Mouse (Mus musculus) ES-CJ7 (cell line): ENCODE measurements around the gene Zfp874b.
A peak's percentile ranks its signal among the peaks of the same experiment; 100 is the strongest.
"Not testable (repeated sequence)": the region's sequence is repeated elsewhere in the genome, so short reads cannot be mapped to it uniquely, and the experiment has no call there.

ENCODE experiments used
- DNase-seq: peaks from one replicate; pipeline ENCODE4 v3.0.0; 2011; ENCODE audit warnings: low read depth, low spot score

Zfp874b gene

DNA sequence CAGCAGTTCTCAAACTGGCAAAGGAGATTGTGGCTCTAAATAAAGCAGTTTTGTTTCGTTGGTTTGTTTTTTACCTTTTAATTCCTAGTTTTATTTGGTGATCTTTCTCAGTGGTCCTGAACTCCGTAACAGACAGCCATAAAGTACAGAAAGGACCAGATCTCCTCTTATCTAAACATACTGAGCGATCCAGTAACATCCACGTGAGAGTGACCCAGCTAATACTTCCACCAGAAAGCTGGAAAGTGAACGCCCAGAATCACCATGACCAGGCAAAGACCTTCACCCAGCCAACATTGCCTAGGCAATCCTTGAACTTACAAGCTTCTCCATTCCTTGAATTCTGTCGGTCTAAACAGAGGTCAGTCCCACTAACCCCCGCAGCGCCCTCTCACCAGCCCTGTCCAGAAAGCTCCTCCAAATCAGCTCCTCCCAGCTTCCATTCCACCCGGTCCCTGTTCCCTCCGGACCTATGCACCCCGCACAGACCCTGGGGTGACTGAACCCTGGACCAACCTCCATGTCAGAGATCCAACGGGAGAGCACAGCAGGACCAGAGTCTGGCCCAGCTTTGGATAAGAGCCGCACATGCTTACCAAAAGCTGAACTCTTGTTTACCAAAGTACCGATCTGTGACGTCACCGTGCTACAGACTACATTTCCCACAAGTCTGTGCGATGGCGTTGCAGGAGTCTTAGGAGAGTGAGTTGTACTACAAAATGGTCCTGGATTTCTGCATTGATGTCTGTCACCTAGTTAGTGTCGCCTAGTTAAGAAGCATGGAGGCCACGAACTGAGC, at the start of gene Zfp874b:
Zfp874b (minus strand) TSS at position 634 of the 799 bp plus-strand sequence.
- DNase-seq, result peak; percentile 93

- peak; percentile 39 for DNase-seq
These were observed 43.1 kb upstream of the Zfp874b start for GRCm38 (mm10) chr13:67527049-67527730.

DNA sequence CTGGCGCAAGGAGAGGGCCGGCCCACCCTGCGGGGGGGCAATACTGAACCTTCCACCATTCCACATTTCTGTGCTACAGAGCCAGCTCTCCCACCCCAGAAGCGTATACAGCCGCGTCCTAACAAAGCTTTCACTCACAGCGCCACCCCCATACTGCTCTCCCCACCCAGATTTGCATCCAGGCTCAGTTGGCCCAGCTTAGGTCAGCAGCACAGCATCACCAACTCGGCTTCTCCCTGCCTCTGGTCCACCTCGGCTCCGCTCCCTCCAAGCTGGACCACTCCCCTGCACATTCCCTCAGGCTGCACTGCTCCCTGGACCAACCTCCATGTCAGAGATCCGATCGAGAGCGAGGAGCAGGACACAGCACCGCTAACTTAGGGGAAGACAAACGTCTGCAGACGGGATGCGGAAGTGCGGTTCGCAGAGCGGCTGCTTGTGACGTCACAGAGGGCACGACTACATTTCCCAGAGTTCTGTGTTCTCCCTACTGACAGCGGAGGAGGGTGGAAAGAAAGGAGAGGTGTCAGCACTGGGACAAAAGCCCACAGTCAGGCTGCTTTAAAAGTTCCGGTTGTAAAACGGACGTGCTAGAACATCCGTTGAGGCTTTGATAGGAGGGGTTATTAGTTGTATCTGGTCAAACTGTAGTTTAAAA, 41.8 kb upstream of the Zfp874b start, which contains the start of the genes Gm26965 and Zfp87:
Gm26965 (minus strand) TSS at position 399 of the 658 bp plus-strand sequence.
Zfp87 (minus strand) TSS at position 425 of the 658 bp plus-strand sequence.
- peak; percentile 97 for DNase-seq

DNA sequence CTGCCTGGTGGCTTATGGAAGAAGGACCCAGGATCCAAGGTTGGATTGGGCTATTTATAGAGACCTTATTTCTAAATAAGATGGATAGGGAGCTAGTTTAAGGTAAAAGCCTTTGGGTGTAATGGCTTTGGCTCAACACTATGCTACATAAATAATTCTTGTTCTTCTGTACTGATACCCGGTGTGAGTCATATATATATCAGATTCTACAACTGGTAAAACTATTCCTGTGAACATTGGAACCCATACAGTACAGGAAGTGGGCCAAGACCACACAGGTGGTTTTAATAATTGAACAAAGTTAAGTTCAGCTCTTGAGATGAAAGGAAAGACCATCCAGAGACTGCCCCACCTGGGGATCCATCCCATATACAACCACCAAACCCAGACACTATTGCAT, 16.9 kb upstream of the Zfp874b start:
- DNase-seq, result no peak

DNA sequence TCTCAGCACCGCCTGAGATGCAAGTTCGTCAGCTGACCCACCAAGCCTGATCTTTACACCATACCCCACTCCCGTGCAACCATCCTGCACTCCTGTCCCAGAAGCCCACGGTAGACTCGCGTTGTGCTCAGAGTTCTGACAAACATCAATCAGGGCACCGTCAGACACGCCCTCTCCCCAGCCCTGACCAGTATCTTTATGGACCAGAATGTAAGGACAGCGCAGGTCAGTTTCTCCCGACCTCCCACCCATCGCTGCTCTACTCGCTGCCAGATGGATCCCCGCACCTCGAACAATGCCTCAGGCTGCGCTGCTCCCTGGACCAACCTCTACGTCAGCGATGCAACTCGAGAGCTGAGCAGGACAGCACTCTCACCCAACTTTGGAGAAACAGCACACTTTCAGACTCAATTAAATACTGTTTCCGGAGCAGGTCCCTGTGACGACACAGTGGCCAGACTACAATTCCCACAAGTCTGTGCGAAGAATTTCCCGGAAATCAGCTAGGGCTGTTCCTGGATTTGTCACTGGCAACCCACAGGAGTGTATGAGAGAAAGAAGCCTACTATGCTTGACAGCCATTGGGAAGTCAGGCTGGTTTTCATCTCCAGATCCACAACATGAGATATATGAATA, 16.1 kb upstream of the Zfp874b start, which contains the start of gene Zfp58:
Zfp58 (minus strand) TSS at position 472 of the 636 bp plus-strand sequence.
- DNase-seq, result peak; percentile 93

DNA sequence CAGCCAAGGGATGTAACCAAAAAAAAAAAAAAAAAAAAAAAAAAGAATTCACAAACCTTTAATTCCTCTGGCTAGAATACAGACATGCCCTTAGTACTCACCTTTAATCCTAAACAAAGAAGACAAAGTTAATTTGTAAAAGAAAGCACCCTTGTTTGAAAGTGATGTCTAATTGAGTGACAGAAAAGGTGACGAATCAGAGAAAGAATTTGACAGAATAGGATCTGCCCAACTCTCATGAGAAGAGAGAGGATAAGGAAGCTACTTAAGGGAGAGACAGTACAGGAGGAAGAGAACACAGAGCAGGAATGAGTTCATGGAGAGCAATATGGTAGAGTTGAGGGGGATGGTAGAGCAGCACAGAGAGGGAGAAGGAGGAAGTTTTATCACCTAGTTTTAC, 11.6 kb upstream of the Zfp874b start:
- DNase-seq, result peak; percentile 65

DNA sequence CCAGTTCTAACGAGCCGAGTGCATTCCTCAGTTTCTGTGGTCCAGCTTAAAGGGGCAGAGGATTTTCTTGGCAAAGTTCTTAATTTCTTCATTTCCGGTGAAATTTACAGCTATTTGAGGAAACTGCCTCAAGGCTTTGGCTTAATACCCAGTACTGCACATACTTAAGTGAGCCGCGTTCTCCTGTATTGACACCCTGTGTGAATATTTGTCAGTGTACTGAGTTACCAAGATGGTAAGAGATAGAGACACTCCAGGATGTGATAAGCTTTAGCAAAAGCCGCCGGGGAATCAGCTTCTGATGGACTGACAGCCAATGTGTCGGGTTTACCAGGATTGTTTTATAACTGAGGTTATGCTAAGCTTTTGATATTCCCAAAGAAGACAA, 360 bp upstream of the Zfp874b start:
- no peak for DNase-seq

DNA sequence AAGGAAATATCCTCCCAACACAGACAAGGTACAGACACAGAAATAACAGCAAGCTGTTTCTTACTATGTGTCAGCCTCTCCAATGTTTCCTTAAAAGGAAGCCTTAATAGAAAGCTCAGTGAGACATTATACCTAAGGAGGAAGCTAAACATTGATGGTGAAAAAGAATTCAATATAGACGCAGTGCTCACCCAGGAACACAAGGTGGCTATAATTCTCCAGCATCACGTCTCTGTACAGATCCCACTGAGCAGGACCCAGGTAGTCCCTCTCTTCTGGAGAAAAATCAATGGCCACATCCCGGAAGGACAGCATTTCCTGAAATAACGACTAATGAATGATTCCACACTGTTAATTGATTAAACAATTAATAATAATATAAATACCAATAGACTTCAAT, 2.5 kb downstream of the Zfp874b start:
- DNase-seq, result peak; percentile 11

GRCm38 (mm10) chr13:67469274-67469673, 14.8 kb downstream of the Zfp874b start:
- DNase-seq, result no peak

DNA sequence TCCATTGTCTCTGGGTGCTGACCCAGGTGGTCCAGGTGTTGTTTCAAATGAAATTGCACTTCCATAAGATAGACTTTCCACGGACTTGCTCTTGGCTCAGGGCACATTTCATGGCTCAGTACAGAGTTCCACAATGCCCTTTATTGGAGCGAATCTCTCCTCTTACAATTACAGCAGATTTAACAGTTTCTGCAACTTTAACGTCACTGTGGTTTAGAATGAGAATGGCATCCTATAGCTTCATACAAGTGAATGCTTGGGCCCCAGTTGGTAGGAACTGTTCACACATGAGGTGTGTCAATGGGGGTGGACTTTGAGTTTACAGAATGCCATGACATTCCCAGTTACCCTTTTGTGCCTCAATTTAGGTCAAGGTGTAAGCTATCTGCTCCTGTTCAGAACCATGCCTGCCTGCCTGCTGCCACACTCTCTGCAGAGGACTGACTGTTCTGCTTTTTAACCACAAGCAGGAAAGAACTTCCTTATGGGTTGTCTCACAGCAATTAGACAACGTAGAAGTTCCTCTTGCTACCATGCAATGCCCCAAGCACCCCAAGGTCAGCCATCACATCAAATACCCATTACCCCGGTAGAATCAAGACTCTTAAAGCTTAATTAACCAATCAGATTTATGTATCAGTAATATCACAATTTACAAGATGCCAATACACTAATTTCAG, 20.4 kb downstream of the Zfp874b start:
- DNase-seq, result not testable (repeated sequence)

DNA sequence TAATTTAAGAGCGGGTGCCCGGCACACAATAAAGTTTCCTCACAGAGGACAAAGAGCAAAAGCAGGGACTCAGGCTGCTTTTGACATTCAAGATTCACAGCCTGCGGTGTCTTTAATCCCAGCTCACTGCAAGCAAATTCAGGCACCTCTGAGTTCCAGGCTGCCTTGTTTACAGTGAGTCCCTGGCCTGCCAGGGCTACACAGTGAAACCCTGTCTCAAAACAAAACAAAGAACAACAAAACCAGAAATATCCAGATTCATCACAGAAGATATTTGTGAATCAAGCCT, 32.1 kb downstream of the Zfp874b start:
- no peak for DNase-seq

- peak; percentile 86 for DNase-seq
These were observed 32.7 kb downstream of the Zfp874b start, which contains the start of gene Zfp874a for GRCm38 (mm10) chr13:67451172-67452020. TSS of gene Zfp874a (minus strand) at chr13:67451624.

GRCm38 (mm10) chr13:67437095-67437494, 47.0 kb downstream of the Zfp874b start:
- not testable (repeated sequence) for DNase-seq

DNA sequence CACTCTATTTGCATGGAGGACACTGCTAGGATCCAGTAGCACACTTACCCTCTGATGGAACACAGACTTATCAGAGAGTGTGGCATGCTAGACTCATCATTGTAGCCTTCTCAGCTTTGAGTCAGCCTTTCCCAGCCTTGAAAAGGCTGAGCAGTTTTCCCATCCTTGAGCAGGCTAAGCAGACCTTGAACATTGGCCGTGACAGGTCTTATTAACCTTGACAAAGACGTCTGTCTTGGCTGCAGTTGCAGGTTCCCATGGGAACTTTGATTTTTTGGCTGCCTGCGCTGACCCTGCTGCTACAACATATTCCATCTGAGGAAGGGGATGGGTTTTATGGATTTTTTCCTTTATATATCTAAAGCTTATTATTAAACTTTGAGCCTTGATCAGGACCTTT, 55.9 kb downstream of the Zfp874b start:
- peak; percentile 31 for DNase-seq

GRCm38 (mm10) chr13:67425699-67426098, 58.4 kb downstream of the Zfp874b start:
- peak; percentile 51 for DNase-seq

- peak; percentile 57 for DNase-seq
These were observed 61.5 kb downstream of the Zfp874b start for GRCm38 (mm10) chr13:67422532-67422931.
